Mouse (Mus musculus): Measurements from ENCODE around the gene Ngdn. TPM values are rescaled to one million over a fixed set of nuclear protein-coding genes. Genes with fewer than 3 reads are reported as not detected.
A peak's percentile ranks its signal among the peaks of the same experiment; 100 is the strongest.

Ngdn gene
- total and polyA plus RNA-seq, 2 experiments from 2014 or later: 50.1 to 50.9 TPM

GRCm38 (mm10) chr14:55061845-55062244 lies 46.6 kb downstream of the Ngdn start:
- Histone ChIP-seq H3K27ac (ENCODE audit: low read depth) (no peak overlapping the region), H3K4me3 (ENCODE audit: low read depth, low read length) (no peak overlapping the region), H3K36me3 (replicated peaks; ENCODE audit: control insufficient read depth, insufficient read depth, low read length) (no peaks in the 10 kb centered on the region; the same call in 1 of the 2 replicates), H3K27me3 (ENCODE audit: control insufficient read depth, insufficient read depth, low read length) (0 out of 2 replicates have a peak, but pooled peaks cover 10% of the 10 kb centered on the region), H3K9me3 (replicated peaks; ENCODE audit: control insufficient read depth, low read length) (no peaks in the 10 kb centered on the region), H3K9ac (replicated peaks; ENCODE audit: low read depth, low read length) (no peak overlapping the region), H3K4me2 (ENCODE audit: low read depth, low read length) (no peak overlapping the region), H3K4me1 (ENCODE audit: control insufficient read depth, insufficient read depth) (peaks cover 15% of the 10 kb centered on the region; the same call in 1 of the 2 replicates)
- 66% methylated on average over 7 of the region's 7 CpGs for WGBS
- ATAC-seq (ENCODE audit: insufficient read depth, low read depth) (no peak), DNase-seq (ENCODE audit: low spot score) (no peak)
- TF ChIP-seq EP300 (IDR thresholded peaks at IDR 0.05; ENCODE audit: low read depth) (no peak), CTCF (IDR thresholded peaks at IDR 0.05; ENCODE audit: low read depth) (no peak)

GRCm38 (mm10) chr14:55062626-55063025 lies 47.4 kb downstream of the Ngdn start:
- H3K9ac ChIP-seq (replicated peaks; ENCODE audit: low read depth, low read length): no peak overlapping the region
- peaks cover 15% of the 10 kb centered on the region; the same call in 1 of the 2 replicates for H3K4me1 ChIP-seq (ENCODE audit: control insufficient read depth, insufficient read depth)
- H3K4me2 ChIP-seq (ENCODE audit: low read depth, low read length): peak overlapping the region; percentile 41
- TF ChIP-seq EP300 (IDR thresholded peaks at IDR 0.05; ENCODE audit: low read depth) (no peak), CTCF (IDR thresholded peaks at IDR 0.05; ENCODE audit: low read depth) (no peak)
- ATAC-seq (ENCODE audit: insufficient read depth, low read depth) (peak; percentile 71), DNase-seq (ENCODE audit: low spot score) (no peak)
- WGBS: 9% methylated on average over 17 of the region's 17 CpGs
- H3K36me3 ChIP-seq (replicated peaks; ENCODE audit: control insufficient read depth, insufficient read depth, low read length): no peaks in the 10 kb centered on the region; the same call in 1 of the 2 replicates
- no peak overlapping the region for H3K27ac ChIP-seq (ENCODE audit: low read depth)
- no peak overlapping the region for H3K4me3 ChIP-seq (ENCODE audit: low read depth, low read length)
- no peaks in the 10 kb centered on the region for H3K9me3 ChIP-seq (replicated peaks; ENCODE audit: control insufficient read depth, low read length)
- 0 out of 2 replicates have a peak, but pooled peaks cover 10% of the 10 kb centered on the region for H3K27me3 ChIP-seq (ENCODE audit: control insufficient read depth, insufficient read depth, low read length)

- Histone ChIP-seq H3K9me3 (replicated peaks; ENCODE audit: control insufficient read depth, low read length) (no peaks in the 10 kb centered on the region), H3K4me2 (ENCODE audit: low read depth, low read length) (no peak overlapping the region), H3K4me3 (ENCODE audit: low read depth, low read length) (no peak overlapping the region), H3K4me1 (ENCODE audit: control insufficient read depth, insufficient read depth) (peaks cover 15% of the 10 kb centered on the region; the same call in 1 of the 2 replicates), H3K27me3 (ENCODE audit: control insufficient read depth, insufficient read depth, low read length) (0 out of 2 replicates have a peak, but pooled peaks cover 10% of the 10 kb centered on the region), H3K36me3 (replicated peaks; ENCODE audit: control insufficient read depth, insufficient read depth, low read length) (no peaks in the 10 kb centered on the region; the same call in 1 of the 2 replicates), H3K27ac (ENCODE audit: low read depth) (no peak overlapping the region), H3K9ac (replicated peaks; ENCODE audit: low read depth, low read length) (no peak overlapping the region)
- TF ChIP-seq EP300 (IDR thresholded peaks at IDR 0.05; ENCODE audit: low read depth) (no peak), CTCF (IDR thresholded peaks at IDR 0.05; ENCODE audit: low read depth) (no peak)
- WGBS: 80% methylated on average over 5 of the region's 5 CpGs
- no peak for DNase-seq (ENCODE audit: low spot score)
- no peak for ATAC-seq (ENCODE audit: insufficient read depth, low read depth)
These were observed 47.9 kb downstream of the Ngdn start for GRCm38 (mm10) chr14:55063117-55063516.

GRCm38 (mm10) chr14:55063581-55064381 lies 48.5 kb downstream of the Ngdn start:
- Histone ChIP-seq H3K36me3 (replicated peaks; ENCODE audit: control insufficient read depth, insufficient read depth, low read length) (no peaks in the 10 kb centered on the region; the same call in 1 of the 2 replicates), H3K27ac (ENCODE audit: low read depth) (no peak overlapping the region), H3K4me3 (ENCODE audit: low read depth, low read length) (no peak overlapping the region), H3K4me1 (ENCODE audit: control insufficient read depth, insufficient read depth) (peaks cover 15% of the 10 kb centered on the region; the same call in 1 of the 2 replicates), H3K4me2 (ENCODE audit: low read depth, low read length) (no peak overlapping the region), H3K27me3 (ENCODE audit: control insufficient read depth, insufficient read depth, low read length) (0 out of 2 replicates have a peak, but pooled peaks cover 10% of the 10 kb centered on the region), H3K9ac (replicated peaks; ENCODE audit: low read depth, low read length) (no peak overlapping the region), H3K9me3 (replicated peaks; ENCODE audit: control insufficient read depth, low read length) (no peaks in the 10 kb centered on the region)
- TF ChIP-seq CTCF (IDR thresholded peaks at IDR 0.05; ENCODE audit: low read depth) (no peak), EP300 (IDR thresholded peaks at IDR 0.05; ENCODE audit: low read depth) (no peak)
- no peak for DNase-seq (ENCODE audit: low spot score)
- WGBS: 79% methylated on average over 22 of the region's 22 CpGs
- no peak for ATAC-seq (ENCODE audit: insufficient read depth, low read depth)

- Histone ChIP-seq H3K4me2 (ENCODE audit: low read depth, low read length) (no peak overlapping the region), H3K27me3 (ENCODE audit: control insufficient read depth, insufficient read depth, low read length) (0 out of 2 replicates have a peak, but pooled peaks cover 10% of the 10 kb centered on the region), H3K4me3 (ENCODE audit: low read depth, low read length) (no peak overlapping the region), H3K9me3 (replicated peaks; ENCODE audit: control insufficient read depth, low read length) (no peaks in the 10 kb centered on the region), H3K36me3 (replicated peaks; ENCODE audit: control insufficient read depth, insufficient read depth, low read length) (no peaks in the 10 kb centered on the region; the same call in 1 of the 2 replicates), H3K27ac (ENCODE audit: low read depth) (no peak overlapping the region), H3K9ac (replicated peaks; ENCODE audit: low read depth, low read length) (no peak overlapping the region), H3K4me1 (ENCODE audit: control insufficient read depth, insufficient read depth) (0 out of 2 replicates have a peak, but pooled peaks cover 8% of the 10 kb centered on the region)
- DNase-seq (ENCODE audit: low spot score): no peak
- WGBS: 68% methylated on average over 35 of the region's 35 CpGs
- TF ChIP-seq EP300 (IDR thresholded peaks at IDR 0.05; ENCODE audit: low read depth) (no peak), CTCF (IDR thresholded peaks at IDR 0.05; ENCODE audit: low read depth) (no peak)
- ATAC-seq (ENCODE audit: insufficient read depth, low read depth): no peak
These were observed 49.5 kb downstream of the Ngdn start for GRCm38 (mm10) chr14:55064481-55065370.
